Mouse (Mus musculus): Measurements from ENCODE around the gene Ust. TPM values are rescaled to one million over a fixed set of nuclear protein-coding genes. Genes with fewer than 3 reads are reported as not detected.
A peak's percentile ranks its signal among the peaks of the same experiment; 100 is the strongest.
"Not testable (repeated sequence)": the region's sequence is repeated elsewhere in the genome, so short reads cannot be mapped to it uniquely, and the experiment has no call there.

The Ust gene
- polyA plus RNA-seq (2015; fragmentation: Nextera tagmentation; extraction: Ambion mirVana), result 1.9 and 3.4 TPM in 2 replicates

DNA sequence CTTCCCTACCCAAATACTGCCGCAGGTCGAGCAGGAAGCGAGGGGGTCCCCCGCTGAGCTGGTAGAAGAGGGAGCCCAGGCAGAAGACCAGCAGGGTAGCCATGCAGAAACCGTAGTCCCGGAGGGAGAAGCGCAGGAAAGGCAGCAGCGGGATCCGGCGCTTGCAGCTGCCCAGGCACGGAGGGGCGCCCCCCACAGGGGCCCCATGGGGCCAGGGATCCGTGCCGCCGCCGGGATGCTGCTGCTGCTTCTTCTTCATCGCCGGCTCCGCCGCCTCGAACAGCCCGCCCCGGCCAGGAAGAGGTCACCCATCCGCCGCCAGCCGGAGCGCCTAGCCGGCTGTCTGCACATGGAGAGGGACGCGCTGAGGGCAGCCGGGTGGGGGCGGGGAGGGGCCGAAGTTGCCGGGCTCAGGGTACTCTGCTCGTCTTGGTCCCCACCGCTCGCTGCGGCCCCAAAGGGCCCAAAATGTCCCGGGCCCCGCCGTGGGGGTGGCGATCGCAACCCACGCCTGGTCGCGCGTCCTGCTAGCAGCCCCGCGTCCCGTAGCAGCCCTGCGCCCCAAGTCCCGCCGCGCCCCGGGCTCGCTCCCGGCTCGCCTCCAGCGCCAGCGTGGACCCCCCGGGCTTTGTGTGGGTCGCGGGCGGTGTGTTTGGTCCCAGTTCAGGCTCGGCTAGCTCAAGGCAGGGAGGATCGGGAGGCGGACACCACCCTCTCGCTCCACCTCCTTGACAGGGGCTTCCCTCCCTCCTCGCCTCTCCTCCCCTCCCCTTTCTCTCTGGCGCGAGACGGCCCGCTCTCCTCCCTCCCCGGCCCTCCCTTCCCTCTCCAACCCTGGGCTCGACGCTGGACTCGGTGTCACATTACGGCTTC, at the start of gene Ust:
Gene Ust (minus strand): TSS at position 685 of the 873 bp plus-strand sequence.
- under 1% methylated on average over 72 of the region's 78 CpGs for WGBS
- ATAC-seq (replicated peaks; ENCODE audit: insufficient number of reproducible peaks, insufficient read depth, low FRiP score, low read depth), result peak; percentile 92
- peaks cover 30% of the 10 kb centered on the region for H3K27me3 ChIP-seq
- H3K36me3 ChIP-seq, result no peaks in the 10 kb centered on the region
- H3K4me3 ChIP-seq, result peak within 1 kb of the TSS; percentile 87
- H3K9me3 ChIP-seq (replicated peaks), result no peaks in the 10 kb centered on the region
- peak within 1 kb of the TSS; percentile 72 for H3K27ac ChIP-seq
- peak within 1 kb of the TSS; percentile 98 for H3K4me2 ChIP-seq
- peaks cover 18% of the 10 kb centered on the region for H3K4me1 ChIP-seq (replicated peaks)
- H3K9ac ChIP-seq, result peak within 1 kb of the TSS; percentile 85

DNA sequence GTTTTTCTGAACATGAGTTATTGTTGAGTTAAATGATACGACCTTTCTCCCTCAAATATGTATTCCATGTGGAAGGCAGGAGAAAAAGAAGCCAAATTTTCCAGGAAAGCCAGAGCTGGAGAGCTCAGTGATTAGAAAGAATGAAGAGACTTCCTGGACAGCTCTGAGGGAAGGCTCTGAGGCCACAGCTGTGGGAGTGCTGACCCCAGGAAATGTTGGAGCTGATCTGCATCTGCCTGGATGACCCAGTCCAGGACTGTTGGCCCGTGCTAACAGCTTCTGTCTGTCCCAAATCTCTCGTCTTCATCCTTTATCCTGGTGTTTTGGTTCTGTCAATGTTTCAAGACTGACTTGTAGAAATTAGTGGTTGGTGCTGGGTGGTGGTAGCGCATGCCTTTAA, 42.7 kb upstream of the Ust start:
- 68% methylated on average over 4 of the region's 4 CpGs for WGBS
- ATAC-seq (replicated peaks; ENCODE audit: insufficient number of reproducible peaks, insufficient read depth, low FRiP score, low read depth), result no peak

GRCm38 (mm10) chr10:8559566-8559965, 40.9 kb upstream of the Ust start:
- H3K4me1 ChIP-seq (replicated peaks); H3K9ac ChIP-seq; H3K4me2 ChIP-seq; H3K27ac ChIP-seq; ATAC-seq (replicated peaks; ENCODE audit: insufficient number of reproducible peaks, insufficient read depth, low FRiP score, low read depth); H3K27me3 ChIP-seq; H3K9me3 ChIP-seq (replicated peaks); H3K36me3 ChIP-seq; H3K4me3 ChIP-seq: not testable (repeated sequence)
- 62% methylated on average over 6 of the region's 6 CpGs for WGBS

More for the DNA sequence above, 42.7 kb upstream of the Ust start:
- H3K9ac ChIP-seq, result no peak overlapping the region
- no peak overlapping the region for H3K4me2 ChIP-seq
- no peaks in the 10 kb centered on the region for H3K27me3 ChIP-seq
- H3K36me3 ChIP-seq, result no peaks in the 10 kb centered on the region
- H3K4me3 ChIP-seq, result no peak overlapping the region
- no peak overlapping the region for H3K27ac ChIP-seq
- H3K9me3 ChIP-seq (replicated peaks), result no peaks in the 10 kb centered on the region
- H3K4me1 ChIP-seq (replicated peaks), result no peaks in the 10 kb centered on the region

DNA sequence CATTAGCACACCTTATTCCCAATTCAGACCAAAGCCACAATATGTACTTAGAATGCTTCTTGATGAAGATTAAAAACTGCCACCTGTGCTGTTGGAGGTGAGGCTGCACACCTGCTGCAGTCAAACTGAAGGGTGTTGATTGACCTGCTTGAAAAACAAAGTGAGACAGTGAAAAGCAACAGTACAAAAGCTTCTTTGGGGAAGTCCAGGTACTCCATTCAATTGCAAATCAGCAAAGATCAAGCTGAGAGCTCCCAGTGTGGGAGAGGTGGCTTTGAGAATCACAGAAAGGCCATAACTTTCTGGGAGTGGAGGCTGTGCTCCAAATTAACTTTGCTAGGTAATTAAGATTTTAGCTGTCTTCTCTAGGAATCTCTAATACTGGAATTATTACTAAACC, 33.6 kb upstream of the Ust start:
- H3K9me3 ChIP-seq (replicated peaks); H3K9ac ChIP-seq; ATAC-seq (replicated peaks; ENCODE audit: insufficient number of reproducible peaks, insufficient read depth, low FRiP score, low read depth): not testable (repeated sequence)

DNA sequence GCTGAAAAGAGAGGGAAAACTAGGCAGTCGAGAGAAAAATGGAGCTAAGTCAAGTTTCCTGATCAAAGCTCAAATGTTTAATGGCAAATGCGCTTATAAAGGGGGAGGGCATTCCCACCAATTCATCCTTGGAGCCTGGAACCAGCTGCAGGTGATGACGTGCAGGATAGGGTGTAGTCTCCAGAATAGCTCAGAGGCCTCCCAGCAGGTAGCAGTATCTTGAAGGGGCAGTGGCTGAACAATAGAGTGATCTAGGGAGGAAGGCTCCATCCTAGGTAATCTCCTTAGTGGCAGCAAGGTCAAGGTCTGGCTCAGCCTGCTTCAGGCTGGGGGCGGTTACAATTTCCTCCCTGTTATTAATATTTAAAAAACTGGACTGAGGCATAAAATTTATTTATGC, 33.0 kb upstream of the Ust start:
- 87% methylated on average over 4 of the region's 4 CpGs for WGBS

More for the DNA sequence above, 33.6 kb upstream of the Ust start:
- not testable (repeated sequence) for H3K4me3 ChIP-seq; H3K4me2 ChIP-seq; H3K27me3 ChIP-seq; H3K27ac ChIP-seq; H3K36me3 ChIP-seq; H3K4me1 ChIP-seq (replicated peaks)

GRCm38 (mm10) chr10:8541514-8541913, 22.9 kb upstream of the Ust start:
- no peak overlapping the region for H3K27ac ChIP-seq
- H3K27me3 ChIP-seq, result no peaks in the 10 kb centered on the region
- no peaks in the 10 kb centered on the region for H3K36me3 ChIP-seq
- no peaks in the 10 kb centered on the region for H3K4me1 ChIP-seq (replicated peaks)
- H3K9ac ChIP-seq, result no peak overlapping the region
- no peak overlapping the region for H3K4me3 ChIP-seq
- no peak for ATAC-seq (replicated peaks; ENCODE audit: insufficient number of reproducible peaks, insufficient read depth, low FRiP score, low read depth)
- WGBS, result 0% methylated on average over 1 of the region's 1 CpGs
- H3K4me2 ChIP-seq, result no peak overlapping the region
- H3K9me3 ChIP-seq (replicated peaks), result no peaks in the 10 kb centered on the region

More for the DNA sequence above, 33.0 kb upstream of the Ust start:
- H3K4me1 ChIP-seq (replicated peaks); H3K9ac ChIP-seq; H3K27me3 ChIP-seq; H3K4me2 ChIP-seq; H3K9me3 ChIP-seq (replicated peaks); ATAC-seq (replicated peaks; ENCODE audit: insufficient number of reproducible peaks, insufficient read depth, low FRiP score, low read depth); H3K36me3 ChIP-seq; H3K4me3 ChIP-seq; H3K27ac ChIP-seq: not testable (repeated sequence)

DNA sequence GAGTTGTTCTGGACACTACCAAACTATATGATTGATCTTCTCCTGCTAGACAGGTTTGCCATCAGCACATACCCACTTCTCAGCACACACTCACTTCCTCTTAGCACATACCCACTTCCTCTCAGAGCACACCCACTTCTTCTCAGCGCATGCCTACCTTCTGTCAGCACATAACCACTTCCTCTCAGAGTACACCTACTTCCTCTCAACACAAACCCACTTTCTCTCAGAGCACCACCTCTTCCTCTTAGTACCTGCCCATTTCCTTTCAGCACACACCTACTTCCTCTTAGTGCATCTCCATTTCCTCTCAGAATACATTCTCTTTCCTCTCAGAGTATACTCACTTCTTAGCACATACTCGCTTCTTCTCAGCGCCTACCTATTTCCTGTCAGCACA, 16.8 kb upstream of the Ust start:
- ATAC-seq (replicated peaks; ENCODE audit: insufficient number of reproducible peaks, insufficient read depth, low FRiP score, low read depth), result no peak
- Histone ChIP-seq H3K4me3 (no peak overlapping the region), H3K4me2 (no peak overlapping the region), H3K9me3 (replicated peaks) (no peaks in the 10 kb centered on the region), H3K27me3 (no peaks in the 10 kb centered on the region), H3K9ac (no peak overlapping the region), H3K4me1 (replicated peaks) (peaks cover 6% of the 10 kb centered on the region), H3K27ac (no peak overlapping the region), H3K36me3 (no peaks in the 10 kb centered on the region)
- 76% methylated on average over 3 of the region's 3 CpGs for WGBS

GRCm38 (mm10) chr10:8531651-8532050, 13.0 kb upstream of the Ust start:
- Histone ChIP-seq H3K27ac (no peak overlapping the region), H3K4me1 (replicated peaks) (peaks cover 6% of the 10 kb centered on the region), H3K4me2 (no peak overlapping the region), H3K36me3 (no peaks in the 10 kb centered on the region), H3K4me3 (no peak overlapping the region), H3K9me3 (replicated peaks) (no peaks in the 10 kb centered on the region), H3K9ac (no peak overlapping the region), H3K27me3 (no peaks in the 10 kb centered on the region)
- ATAC-seq (replicated peaks; ENCODE audit: insufficient number of reproducible peaks, insufficient read depth, low FRiP score, low read depth), result no peak
- 58% methylated on average over 3 of the region's 3 CpGs for WGBS

- WGBS, result 69% methylated on average over 4 of the region's 4 CpGs
- ATAC-seq (replicated peaks; ENCODE audit: insufficient number of reproducible peaks, insufficient read depth, low FRiP score, low read depth), result no peak
- H3K27me3 ChIP-seq, result no peaks in the 10 kb centered on the region
These were observed 12.0 kb upstream of the Ust start for GRCm38 (mm10) chr10:8530505-8531051.

DNA sequence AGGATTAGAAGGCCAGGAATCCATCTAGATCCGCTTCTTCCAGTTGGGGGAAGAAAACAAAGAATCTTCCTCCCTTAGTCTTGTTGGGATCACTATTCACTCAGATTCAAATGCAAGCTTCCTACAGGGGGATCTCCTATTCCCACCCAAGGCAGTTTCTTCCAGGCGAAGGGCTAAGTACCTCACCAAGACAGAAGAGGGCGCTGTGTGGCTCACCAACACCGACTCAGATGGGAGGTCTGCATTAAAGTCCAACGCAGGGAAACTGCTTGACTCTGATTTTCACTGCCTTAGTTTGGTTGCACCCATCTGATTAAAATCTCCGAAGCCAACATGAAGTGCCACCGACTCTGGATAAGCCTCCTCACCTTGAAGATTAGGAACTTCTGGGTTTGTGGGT, 10.5 kb upstream of the Ust start:
- Histone ChIP-seq H3K9ac (no peak overlapping the region), H3K4me1 (replicated peaks) (peaks cover 6% of the 10 kb centered on the region), H3K4me3 (no peak overlapping the region), H3K36me3 (no peaks in the 10 kb centered on the region), H3K27me3 (no peaks in the 10 kb centered on the region), H3K9me3 (replicated peaks) (no peaks in the 10 kb centered on the region), H3K4me2 (no peak overlapping the region), H3K27ac (no peak overlapping the region)
- ATAC-seq (replicated peaks; ENCODE audit: insufficient number of reproducible peaks, insufficient read depth, low FRiP score, low read depth), result no peak
- 36% methylated on average over 7 of the region's 7 CpGs for WGBS

More at GRCm38 (mm10) chr10:8530505-8531051, 12.0 kb upstream of the Ust start:
- no peaks in the 10 kb centered on the region for H3K36me3 ChIP-seq
- H3K4me1 ChIP-seq (replicated peaks), result peaks cover 6% of the 10 kb centered on the region
- no peak overlapping the region for H3K9ac ChIP-seq
- H3K4me2 ChIP-seq, result no peak overlapping the region
- no peak overlapping the region for H3K4me3 ChIP-seq
- H3K9me3 ChIP-seq (replicated peaks), result no peaks in the 10 kb centered on the region
- no peak overlapping the region for H3K27ac ChIP-seq

GRCm38 (mm10) chr10:8525354-8525753, 6.7 kb upstream of the Ust start:
- no peaks in the 10 kb centered on the region for H3K9me3 ChIP-seq (replicated peaks)
- 73% methylated on average over 1 of the region's 1 CpGs for WGBS
- H3K4me1 ChIP-seq (replicated peaks), result no peaks in the 10 kb centered on the region
- no peak overlapping the region for H3K9ac ChIP-seq
- H3K4me2 ChIP-seq, result no peak overlapping the region
- no peak for ATAC-seq (replicated peaks; ENCODE audit: insufficient number of reproducible peaks, insufficient read depth, low FRiP score, low read depth)
- no peak overlapping the region for H3K27ac ChIP-seq
- peaks cover 8% of the 10 kb centered on the region; the same call in 1 of the 2 replicates for H3K27me3 ChIP-seq
- no peaks in the 10 kb centered on the region for H3K36me3 ChIP-seq
- H3K4me3 ChIP-seq, result no peak overlapping the region

DNA sequence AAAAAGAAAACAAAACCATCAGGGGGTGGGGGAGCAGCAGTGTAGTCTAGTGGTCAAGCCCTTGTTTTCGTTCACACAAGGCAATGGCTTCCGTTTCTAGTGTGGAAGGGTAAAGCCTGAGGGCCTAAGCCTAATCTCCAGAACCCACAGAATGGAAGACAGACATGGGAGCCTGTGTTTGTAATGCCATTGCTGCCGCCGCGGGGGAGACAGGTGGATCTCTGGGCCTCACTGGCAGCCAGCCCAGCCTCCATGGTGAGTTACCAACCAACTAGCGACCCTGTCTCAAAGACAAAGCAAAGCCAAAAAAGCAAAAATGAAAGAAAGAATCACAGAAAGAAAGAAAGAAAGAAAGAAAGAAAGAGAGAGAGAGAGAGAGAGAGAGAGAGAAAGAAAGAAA, 2.9 kb upstream of the Ust start:
- no peaks in the 10 kb centered on the region for H3K9me3 ChIP-seq (replicated peaks)
- peaks cover 24% of the 10 kb centered on the region for H3K27me3 ChIP-seq
- H3K27ac ChIP-seq, result no peak overlapping the region
- no peak for ATAC-seq (replicated peaks; ENCODE audit: insufficient number of reproducible peaks, insufficient read depth, low FRiP score, low read depth)
- no peak overlapping the region for H3K4me3 ChIP-seq
- H3K4me2 ChIP-seq, result no peak overlapping the region
- H3K36me3 ChIP-seq, result no peaks in the 10 kb centered on the region
- H3K9ac ChIP-seq, result no peak overlapping the region
- 74% methylated on average over 6 of the region's 6 CpGs for WGBS
- H3K4me1 ChIP-seq (replicated peaks), result peaks cover 18% of the 10 kb centered on the region

Data from heart, embryonic 15.5 days (tissue).